Comparison of ENCODE assay signal across 9 mouse cellular contexts in the genomic region with DNA sequence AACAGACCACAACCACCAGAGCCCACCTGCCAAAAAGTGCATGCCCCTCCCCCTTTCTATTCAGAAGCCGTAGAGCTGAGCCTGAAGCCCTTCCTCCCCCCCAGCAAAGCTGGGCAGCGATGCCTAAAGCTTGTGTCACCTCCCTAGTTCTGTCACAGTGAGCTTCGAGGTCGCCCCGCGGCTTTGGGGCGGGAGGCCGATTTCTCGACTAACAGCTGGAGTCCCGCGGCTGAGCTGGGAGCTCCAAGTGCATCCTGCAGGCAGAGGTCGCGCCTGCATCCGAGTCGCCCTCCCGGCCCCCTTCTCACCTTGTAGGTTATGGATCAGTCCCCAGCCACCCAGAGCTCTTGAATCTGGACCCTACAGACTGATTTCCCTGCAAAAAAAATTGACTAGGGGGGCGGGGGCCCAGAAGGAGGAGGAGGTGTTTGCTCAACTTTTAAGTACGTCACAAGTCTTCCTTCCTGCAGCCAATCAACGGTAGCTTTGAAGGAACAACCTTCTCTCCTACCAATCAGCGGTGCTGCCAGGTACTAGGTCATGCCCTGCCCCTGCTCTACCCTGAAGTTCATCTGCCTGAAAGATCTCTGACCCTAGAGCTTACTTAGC. TPM values are rescaled to one million over a fixed set of nuclear protein-coding genes. Genes with fewer than 3 reads are reported as not detected.
DNase-seq lines count a peak whose midpoint lies in the region; ATAC-seq and TF ChIP-seq lines count a peak whose summit lies in the region.
"Had no signal": no experiment of that assay in that cellular context is flagged by ENCODE, and none has a peak within 500 bp of the region (broad histone marks: within the 10 kb centered on the region; RNA-seq: fewer than 3 reads in every experiment).

A gene (minus strand): TSS at position 414 of the 609 bp plus-strand sequence.

- peak; percentile 82 for ATAC-seq in forebrain, postnatal 0 days
- ATAC-seq in hindbrain, embryonic 13.5 days (ENCODE audit: low FRiP score): peak; percentile 85
- peak; percentile 75 for ATAC-seq in stomach, embryonic 15.5 days (ENCODE audit: insufficient read depth, low FRiP score, low read depth)

- peak within 1 kb of the TSS; percentile 76 for H3K4me2 ChIP-seq in forebrain, postnatal 0 days (ENCODE audit: low read depth)
- peak within 1 kb of the TSS; percentile 75 for H3K4me2 ChIP-seq in hindbrain, embryonic 13.5 days
- peak within 1 kb of the TSS; percentile 74 for H3K4me2 ChIP-seq in stomach, embryonic 15.5 days

- peak within 1 kb of the TSS; percentile 37 for H3K4me3 ChIP-seq in forebrain, postnatal 0 days (ENCODE audit: low read depth, low read length)
- H3K4me3 ChIP-seq in hindbrain, embryonic 13.5 days: peak within 1 kb of the TSS; percentile 43
- peak within 1 kb of the TSS; percentile 42 for H3K4me3 ChIP-seq in stomach, embryonic 15.5 days (replicated peaks)

- H3K9me3 ChIP-seq in forebrain, postnatal 0 days (ENCODE audit: low read length): no peaks in the 10 kb centered on the region
- H3K9me3 ChIP-seq in hindbrain, embryonic 13.5 days: no peaks in the 10 kb centered on the region
- no peaks in the 10 kb centered on the region for H3K9me3 ChIP-seq in stomach, embryonic 15.5 days

- H3K27ac ChIP-seq in forebrain, postnatal 0 days (ENCODE audit: low read depth, low read length): no peak within 1 kb of the TSS
- no peak within 1 kb of the TSS for H3K27ac ChIP-seq in hindbrain, embryonic 13.5 days
- no peak within 1 kb of the TSS for H3K27ac ChIP-seq in stomach, embryonic 15.5 days

- TF ChIP-seq CTCF in forebrain, postnatal 0 days (IDR thresholded peaks at IDR 0.05; ENCODE audit: low read depth): no peak

- peak; percentile 9 for DNase-seq in right cerebral cortex, adult 18-20 months
- DNase-seq in right cerebral cortex, postnatal 14 days: no peak
- DNase-seq in forebrain, postnatal 0 days: peak; percentile 6
- DNase-seq in left cerebral cortex, postnatal 14 days (ENCODE audit: low spot score in 2 of 2): peak; percentile 5 to 7
- peak; percentile 59 for DNase-seq in lung, postnatal 36 days
- no peak for DNase-seq in thymus, adult 18-20 months

- peak within 1 kb of the TSS; percentile 35; the same call in 1 of the 2 replicates for H3K9ac ChIP-seq in forebrain, postnatal 0 days
- peak within 1 kb of the TSS; percentile 57 for H3K9ac ChIP-seq in hindbrain, embryonic 13.5 days
- H3K9ac ChIP-seq in stomach, embryonic 15.5 days: no peak within 1 kb of the TSS

- 0 out of 2 replicates have a peak, but pooled peaks cover 9% of the 10 kb centered on the region for H3K4me1 ChIP-seq in forebrain, postnatal 0 days (ENCODE audit: insufficient read depth)
- peaks cover 10% of the 10 kb centered on the region for H3K4me1 ChIP-seq in hindbrain, embryonic 13.5 days (replicated peaks)
- no peaks in the 10 kb centered on the region for H3K4me1 ChIP-seq in stomach, embryonic 15.5 days

- intact Hi-C loops in left cerebral cortex, postnatal 14 days (cut with DNase I): no loop called here

- H3K36me3 ChIP-seq in forebrain, postnatal 0 days (ENCODE audit: insufficient read depth): no peaks in the 10 kb centered on the region
- H3K36me3 ChIP-seq in hindbrain, embryonic 13.5 days: no peaks in the 10 kb centered on the region
- no peaks in the 10 kb centered on the region for H3K36me3 ChIP-seq in stomach, embryonic 15.5 days

- no peaks in the 10 kb centered on the region for H3K27me3 ChIP-seq in forebrain, postnatal 0 days (ENCODE audit: insufficient read depth, low read length)
- peaks cover 13% of the 10 kb centered on the region; the same call in 1 of the 2 replicates for H3K27me3 ChIP-seq in hindbrain, embryonic 13.5 days
- H3K27me3 ChIP-seq in stomach, embryonic 15.5 days (replicated peaks): no peaks in the 10 kb centered on the region

- WGBS in forebrain, postnatal 0 days: under 1% methylated on average over 20 of the region's 20 CpGs
- 3% methylated on average over 20 of the region's 20 CpGs for WGBS in hindbrain, embryonic 13.5 days
- WGBS in stomach, embryonic 15.5 days: under 1% methylated on average over 20 of the region's 20 CpGs

RNA-seq across cellular contexts. Expression of the gene that starts here (rescaled TPM):
- 1.5 and 3.9 TPM in 2 replicates for total RNA-seq in forebrain, postnatal 0 days (2014; rRNA removed)
- 0.46 and 0.48 TPM in 2 replicates for polyA plus RNA-seq in forebrain, postnatal 0 days (2015; fragmentation: Nextera tagmentation; extraction: Ambion mirVana)
- polyA plus RNA-seq in hindbrain, embryonic 13.5 days (2015; fragmentation: Nextera tagmentation; extraction: Ambion mirVana): 0.43 and 0.77 TPM in 2 replicates
- 1 to 10 TPM; 2.0 to 2.2 TPM for total RNA-seq in left cerebral cortex, postnatal 14 days (2021)
- polyA plus RNA-seq in stomach, embryonic 15.5 days (2015; fragmentation: Nextera tagmentation; extraction: Ambion mirVana): 2.2 and 3.3 TPM in 2 replicates
- total RNA-seq: MEL had no signal

Comparison
In these comparisons a context has a peak if more than half of its experiments do, and no peak if none do; other contexts are left out.
1. DNase-seq: peak in right cerebral cortex, adult 18-20 months (single experiment), forebrain, postnatal 0 days (single experiment), left cerebral cortex, postnatal 14 days (2 of 2) and lung, postnatal 36 days (single experiment); none in right cerebral cortex, postnatal 14 days (single experiment) and thymus, adult 18-20 months (0 of 2).
2. Peak in ATAC-seq, H3K4me3 ChIP-seq, H3K9ac ChIP-seq and H3K4me2 ChIP-seq in hindbrain, embryonic 13.5 days; RNA of the gene not detected or under 1 TPM.
3. Peak in every context shown above with its lines, with median percentiles within 50 percentile points of each other: ATAC-seq, H3K4me2 ChIP-seq and H3K4me3 ChIP-seq.